ENCODE assay signal across 7 mouse cellular contexts in the genomic region with DNA sequence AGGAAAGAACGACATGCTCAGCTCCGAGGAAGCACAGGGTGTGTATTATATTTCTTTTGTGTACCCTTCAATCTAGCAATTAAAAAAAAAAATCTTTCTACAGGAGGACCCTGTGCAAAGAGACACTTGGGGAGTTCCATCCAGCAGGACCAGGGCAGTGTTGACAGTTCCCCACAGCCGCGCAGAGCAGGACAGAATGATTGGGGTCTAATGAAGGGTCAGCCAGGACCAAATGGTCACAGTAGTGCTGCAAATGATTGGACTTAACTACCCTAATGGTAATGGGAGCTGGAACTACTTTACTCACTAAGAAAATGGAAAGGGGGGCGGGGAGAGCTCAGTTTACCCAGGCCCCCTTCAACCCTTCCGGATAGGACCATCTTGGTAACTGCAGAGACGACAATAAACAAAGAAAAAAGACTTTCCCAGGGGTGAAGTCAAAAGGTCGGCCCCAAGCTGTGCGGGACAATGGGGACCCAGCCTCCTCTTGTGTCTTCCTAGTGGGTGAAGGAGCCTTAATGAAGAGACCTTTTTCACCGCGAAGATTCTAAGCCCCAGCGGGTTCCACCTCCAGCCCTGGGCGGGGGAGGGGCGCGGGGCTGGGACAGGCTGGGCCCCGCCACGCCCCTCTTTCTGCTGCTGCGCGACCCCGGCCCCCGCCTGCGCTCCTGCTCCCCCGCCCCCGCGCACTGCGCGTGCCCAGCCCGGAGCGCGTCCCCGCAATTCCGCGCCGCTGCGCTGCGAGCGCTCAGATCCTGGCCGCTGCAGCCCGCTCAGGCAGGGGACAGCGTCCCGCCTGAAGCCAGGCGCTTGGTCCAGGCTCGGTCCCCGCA. TPM values are rescaled to one million over a fixed set of nuclear protein-coding genes. Genes with fewer than 3 reads are reported as not detected.
DNase-seq lines count a peak whose midpoint lies in the region; ATAC-seq and TF ChIP-seq lines count a peak whose summit lies in the region.

A gene (plus strand): TSS at position 722 of the 833 bp plus-strand sequence.

- H3K4me3 ChIP-seq in embryonic facial prominence, embryonic 10.5 days = peak within 1 kb of the TSS; percentile 79
- peak within 1 kb of the TSS; percentile 70 for H3K4me3 ChIP-seq in midbrain, embryonic 13.5 days (replicated peaks)
- peak within 1 kb of the TSS; percentile 59 for H3K4me3 ChIP-seq in stomach, postnatal 0 days (ENCODE audit: low read depth, low read length)

- peak within 1 kb of the TSS; percentile 79 for H3K9ac ChIP-seq in midbrain, embryonic 13.5 days (replicated peaks)
- H3K9ac ChIP-seq in stomach, postnatal 0 days (ENCODE audit: low read length) = peak within 1 kb of the TSS; percentile 41

- H3K9me3 ChIP-seq in embryonic facial prominence, embryonic 10.5 days = no peaks in the 10 kb centered on the region
- no peaks in the 10 kb centered on the region for H3K9me3 ChIP-seq in midbrain, embryonic 13.5 days
- no peaks in the 10 kb centered on the region for H3K9me3 ChIP-seq in stomach, postnatal 0 days (ENCODE audit: control insufficient read depth, low read length)

- peaks cover 18% of the 10 kb centered on the region for H3K4me1 ChIP-seq in embryonic facial prominence, embryonic 10.5 days
- H3K4me1 ChIP-seq in midbrain, embryonic 13.5 days (replicated peaks) = peaks cover 41% of the 10 kb centered on the region
- H3K4me1 ChIP-seq in stomach, postnatal 0 days (replicated peaks; ENCODE audit: control insufficient read depth, insufficient read depth) = no peaks in the 10 kb centered on the region

- H3K27me3 ChIP-seq in embryonic facial prominence, embryonic 10.5 days (replicated peaks; ENCODE audit: low read depth, poor library complexity, severe bottlenecking) = peaks cover 36% of the 10 kb centered on the region
- H3K27me3 ChIP-seq in midbrain, embryonic 13.5 days = 0 out of 2 replicates have a peak, but pooled peaks cover 4% of the 10 kb centered on the region
- no peaks in the 10 kb centered on the region for H3K27me3 ChIP-seq in stomach, postnatal 0 days (ENCODE audit: control insufficient read depth, insufficient read depth, low read length)

- peak; percentile 73 for DNase-seq in Muller cell, postnatal 12 days (ENCODE audit: inconsistent ontology term)
- DNase-seq in adrenal gland, adult 2 months = peak; percentile 65
- DNase-seq in embryonic facial prominence, embryonic 10.5 days (ENCODE audit: low spot score) = peak; percentile 90
- DNase-seq in heart, postnatal 14 days = peak; percentile 32 to 41
- peak; percentile 60 to 87 for DNase-seq in left cerebral cortex, postnatal 10 days (ENCODE audit: extremely low spot score in 1 of 2, low spot score in 2 of 2)
- DNase-seq in stomach, postnatal 0 days (ENCODE audit: low spot score) = peak; percentile 60

- no peak for TF ChIP-seq CTCF in stomach, postnatal 0 days (IDR thresholded peaks at IDR 0.05; ENCODE audit: low read depth)

- intact Hi-C loops in heart, postnatal 14 days (cut with DNase I) = no loop called here
- intact Hi-C loops in left cerebral cortex, postnatal 10 days (cut with DNase I) = loop anchor here (5.0 kb wide), 1 partner anchor 38 kb away; no protein-coding TSS in a partner anchor

- no peaks in the 10 kb centered on the region for H3K36me3 ChIP-seq in embryonic facial prominence, embryonic 10.5 days (replicated peaks)
- no peaks in the 10 kb centered on the region for H3K36me3 ChIP-seq in midbrain, embryonic 13.5 days
- no peaks in the 10 kb centered on the region for H3K36me3 ChIP-seq in stomach, postnatal 0 days (ENCODE audit: control insufficient read depth, insufficient read depth, low read length)

- peak within 1 kb of the TSS; percentile 83 for H3K27ac ChIP-seq in embryonic facial prominence, embryonic 10.5 days (replicated peaks)
- peak within 1 kb of the TSS; percentile 81 for H3K27ac ChIP-seq in midbrain, embryonic 13.5 days
- no peak within 1 kb of the TSS for H3K27ac ChIP-seq in stomach, postnatal 0 days (replicated peaks)

- 1% methylated on average over 44 of the region's 44 CpGs for WGBS in embryonic facial prominence, embryonic 10.5 days
- WGBS in midbrain, embryonic 13.5 days = under 1% methylated on average over 39 of the region's 44 CpGs
- 2% methylated on average over 22 of the region's 44 CpGs for WGBS in stomach, postnatal 0 days

- H3K4me2 ChIP-seq in midbrain, embryonic 13.5 days (replicated peaks) = peak within 1 kb of the TSS; percentile 85
- peak within 1 kb of the TSS; percentile 96 for H3K4me2 ChIP-seq in stomach, postnatal 0 days (replicated peaks; ENCODE audit: low read depth)

- TF ChIP-seq EP300 in stomach, postnatal 0 days (optimal IDR thresholded peaks at IDR 0.05) = no peak

- peak; percentile 95 for ATAC-seq in midbrain, embryonic 13.5 days
- peak; percentile 77 for ATAC-seq in stomach, postnatal 0 days (ENCODE audit: low FRiP score, low TSS enrichment)

RNA-seq across cellular contexts. Expression of the gene that starts here (rescaled TPM):
- total RNA-seq in adrenal gland, adult 2 months (2021) = 1 to 10 TPM; 2.3 to 6.9 TPM
- polyA plus RNA-seq in adrenal gland, adult 2 months (2012; rRNA removed) = 0.74 and 0.89 TPM in 2 replicates
- polyA plus RNA-seq in embryonic facial prominence, embryonic 10.5 days (2016; fragmentation: Nextera tagmentation; extraction: Ambion mirVana) = 9.4 and 9.9 TPM in 2 replicates
- 1 to 10 TPM; 1.3 TPM for total RNA-seq in heart, postnatal 14 days (2021)
- 100 to 1,000 TPM; 304 to 309 TPM for total RNA-seq in left cerebral cortex, postnatal 10 days (2021)
- 50.1 and 62.2 TPM in 2 replicates for polyA plus RNA-seq in midbrain, embryonic 13.5 days (2015; fragmentation: Nextera tagmentation; extraction: Ambion mirVana)
- 3.8 and 3.9 TPM in 2 replicates for polyA plus RNA-seq in stomach, postnatal 0 days (2015; fragmentation: Nextera tagmentation; extraction: Ambion mirVana)

Comparison
In these comparisons a context has a peak if more than half of its experiments do, and no peak if none do; other contexts are left out.
1. RNA of the gene that starts here (total RNA-seq): 304 to 309 TPM in left cerebral cortex, postnatal 10 days; 2.3 to 6.9 TPM in adrenal gland, adult 2 months and 1.3 TPM in heart, postnatal 14 days; every median in the first group is over 10 times any median in the second.
2. DNase-seq: peak in every context shown above with its lines; median percentile 90 in embryonic facial prominence, embryonic 10.5 days; 74 in left cerebral cortex, postnatal 10 days; 73 in Muller cell, postnatal 12 days; 65 in adrenal gland, adult 2 months; 60 in stomach, postnatal 0 days; 36 in heart, postnatal 14 days.
3. Peak in every context shown above with its lines, with median percentiles within 50 percentile points of each other: H3K4me3 ChIP-seq.